In the genomic region with DNA sequence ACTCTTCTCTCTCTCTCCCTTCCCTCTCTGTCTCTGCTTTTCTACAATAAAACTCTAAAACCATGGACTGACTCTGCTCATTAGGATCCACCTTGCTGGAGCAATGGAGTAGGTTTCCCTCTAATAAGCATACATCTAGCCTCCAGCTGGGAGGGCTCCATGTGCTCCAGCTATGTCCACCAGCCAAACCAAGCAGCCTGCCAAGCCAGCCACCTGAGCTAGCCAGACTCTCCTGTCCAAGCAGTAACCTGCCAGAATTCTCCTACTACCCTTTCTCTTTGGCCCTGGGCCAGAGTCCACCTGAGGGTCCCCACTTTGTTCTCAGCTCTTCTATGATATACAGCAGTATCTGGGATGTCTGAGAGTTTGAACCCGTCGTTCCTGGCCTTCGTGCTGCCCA, we compare ENCODE assay signal across 15 mouse cellular contexts.
DNase-seq lines count a peak whose midpoint lies in the region.
"Had no signal": no experiment of that assay in that cellular context is flagged by ENCODE, and none has a peak within 500 bp of the region (broad histone marks: within the 10 kb centered on the region; RNA-seq: fewer than 3 reads in every experiment).

No protein-coding gene starts in this region.

- intact Hi-C loops in gastrocnemius, postnatal 36 days (cut with DNase I): no loop called here

- peak; percentile 5 for DNase-seq in gastrocnemius, postnatal 10 days
- DNase-seq in gastrocnemius, postnatal 36 days: no peak
- DNase-seq in cerebellum, adult 11 months: peak; percentile 49
- DNase-seq in cerebellum, adult 8-10 months: peak; percentile 44
- peak; percentile 65 to 80 for DNase-seq in cerebellum, postnatal 14 days
- no peak for DNase-seq in Muller cell, postnatal 12 days (ENCODE audit: inconsistent ontology term)
- DNase-seq in layer of hippocampus, adult 9-11 months: no peak
- no peak for DNase-seq in spleen, postnatal 14 days (ENCODE audit: low spot score in 2 of 2)
- DNase-seq: adrenal gland, adult 2 months; adrenal gland, postnatal 25 days; forebrain, postnatal 0 days; gastrocnemius, postnatal 25 days; heart, adult 18-20 months; heart, postnatal 14 days; kidney, adult 2 months had no signal

Comparison
In these comparisons a context has a peak if more than half of its experiments do, and no peak if none do; other contexts are left out.
1. DNase-seq: peak in gastrocnemius, postnatal 10 days (single experiment), cerebellum, adult 11 months (single experiment), cerebellum, adult 8-10 months (single experiment) and cerebellum, postnatal 14 days (2 of 2); none in gastrocnemius, postnatal 36 days (0 of 2), Muller cell, postnatal 12 days (single experiment), layer of hippocampus, adult 9-11 months (single experiment) and spleen, postnatal 14 days (0 of 2).